Mouse (Mus musculus): ENCODE data around the gene Cyp17a1.

DNA sequence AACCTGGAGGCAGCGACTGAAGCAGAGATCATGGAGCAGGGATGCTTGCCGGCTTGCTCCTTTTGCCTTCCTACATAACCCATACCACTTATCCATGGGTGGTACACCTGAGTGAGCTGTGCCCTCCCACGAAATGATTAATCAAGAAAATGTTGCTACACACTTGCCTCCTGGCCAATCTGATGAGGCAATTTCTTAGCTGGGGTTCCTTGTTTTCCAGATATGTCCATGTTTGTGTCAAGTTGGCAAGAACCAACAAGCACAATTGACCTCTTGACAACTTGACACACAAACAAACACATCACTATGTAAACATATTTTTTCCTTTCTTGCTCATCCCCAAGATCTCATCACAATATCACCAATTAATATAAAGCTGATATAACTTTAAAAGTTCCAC lies 2.7 kb upstream of the Cyp17a1 start:
- TF ChIP-seq POLR2A (IDR thresholded peaks at IDR 0.05; ENCODE audit: extremely low read depth, insufficient read depth, low read length), result no peak
- TF ChIP-seq CTCF (IDR thresholded peaks at IDR 0.05; ENCODE audit: low read depth, low read length), result no peak

All from liver, adult 2 months (tissue).